Mouse (Mus musculus): Measurements from ENCODE around the gene Aldh1l1. TPM values are rescaled to one million over a fixed set of nuclear protein-coding genes. Genes with fewer than 3 reads are reported as not detected.

The Aldh1l1 gene
- total RNA-seq, 2 experiments from 2014 or later, result 62.6 to 66.0 TPM

- DNase-seq (ENCODE audit: extremely low spot score in 1 of 2, low spot score in 2 of 2), result no peak
- intact Hi-C loops (cut with DNase I), result no loop called here
- no peak overlapping the region for H3K27ac ChIP-seq
- TF ChIP-seq CTCF (IDR thresholded peaks at IDR 0.05), result no peak
- no peak overlapping the region for H3K4me3 ChIP-seq
Observed at GRCm38 (mm10) chr6:90494155-90494554, 7.9 kb downstream of the Aldh1l1 start.

GRCm38 (mm10) chr6:90494566-90494965 is 8.3 kb downstream of the Aldh1l1 start:
- DNase-seq (ENCODE audit: extremely low spot score in 1 of 2, low spot score in 2 of 2), result no peak
- no peak for TF ChIP-seq CTCF (IDR thresholded peaks at IDR 0.05)
- intact Hi-C loops (cut with DNase I), result no loop called here
- no peak overlapping the region for H3K27ac ChIP-seq
- H3K4me3 ChIP-seq, result no peak overlapping the region

GRCm38 (mm10) chr6:90495282-90495912 is 9.2 kb downstream of the Aldh1l1 start:
- Histone ChIP-seq H3K27ac (no peak overlapping the region), H3K4me3 (no peak overlapping the region)
- intact Hi-C loops (cut with DNase I), result no loop called here
- no peak for DNase-seq (ENCODE audit: extremely low spot score in 1 of 2, low spot score in 2 of 2)
- TF ChIP-seq CTCF (IDR thresholded peaks at IDR 0.05), result no peak

GRCm38 (mm10) chr6:90496217-90496616 is 10.0 kb downstream of the Aldh1l1 start:
- H3K27ac ChIP-seq, result no peak overlapping the region
- no peak overlapping the region for H3K4me3 ChIP-seq
- DNase-seq (ENCODE audit: extremely low spot score in 1 of 2, low spot score in 2 of 2), result no peak
- intact Hi-C loops (cut with DNase I), result no loop called here
- TF ChIP-seq CTCF (IDR thresholded peaks at IDR 0.05), result no peak

GRCm38 (mm10) chr6:90499509-90499908 is 13.3 kb downstream of the Aldh1l1 start:
- Histone ChIP-seq H3K4me3 (no peak overlapping the region), H3K27ac (no peak overlapping the region)
- intact Hi-C loops (cut with DNase I), result no loop called here
- no peak for TF ChIP-seq CTCF (IDR thresholded peaks at IDR 0.05)
- no peak for DNase-seq (ENCODE audit: extremely low spot score in 1 of 2, low spot score in 2 of 2)

- Histone ChIP-seq H3K4me3 (no peak overlapping the region), H3K27ac (no peak overlapping the region)
- intact Hi-C loops (cut with DNase I), result no loop called here
- no peak for TF ChIP-seq CTCF (IDR thresholded peaks at IDR 0.05)
- no peak for DNase-seq (ENCODE audit: extremely low spot score in 1 of 2, low spot score in 2 of 2)
Observed at GRCm38 (mm10) chr6:90501222-90501940, 15.2 kb downstream of the Aldh1l1 start.

GRCm38 (mm10) chr6:90505906-90506305 is 19.7 kb downstream of the Aldh1l1 start:
- no peak for TF ChIP-seq CTCF (IDR thresholded peaks at IDR 0.05)
- intact Hi-C loops (cut with DNase I), result loop anchor here (2.0 kb wide), 1 partner anchor 43 kb away; the partner anchor contains the start of gene Klf15
- peak overlapping the region; percentile 85 for H3K27ac ChIP-seq
- no peak overlapping the region for H3K4me3 ChIP-seq
- no peak for DNase-seq (ENCODE audit: extremely low spot score in 1 of 2, low spot score in 2 of 2)

- Histone ChIP-seq H3K27ac (peak overlapping the region; percentile 85), H3K4me3 (no peak overlapping the region)
- DNase-seq (ENCODE audit: extremely low spot score in 1 of 2, low spot score in 2 of 2), result peak; percentile 77 to 87
- TF ChIP-seq CTCF (IDR thresholded peaks at IDR 0.05), result no peak
- intact Hi-C loops (cut with DNase I), result loop anchor here (2.0 kb wide), 1 partner anchor 44 kb away; the partner anchor contains the start of gene Klf15
Observed at GRCm38 (mm10) chr6:90506673-90507311, 20.6 kb downstream of the Aldh1l1 start.

GRCm38 (mm10) chr6:90507443-90507842 is 21.2 kb downstream of the Aldh1l1 start:
- DNase-seq (ENCODE audit: extremely low spot score in 1 of 2, low spot score in 2 of 2), result no peak

GRCm38 (mm10) chr6:90508197-90508624 is 22.0 kb downstream of the Aldh1l1 start:
- peak in 1 of 2 experiments; percentile 37 for DNase-seq (ENCODE audit: extremely low spot score in 1 of 2, low spot score in 2 of 2)
- no peak for TF ChIP-seq CTCF (IDR thresholded peaks at IDR 0.05)
- no peak overlapping the region for H3K4me3 ChIP-seq
- intact Hi-C loops (cut with DNase I), result no loop called here
- no peak overlapping the region for H3K27ac ChIP-seq

More at GRCm38 (mm10) chr6:90507443-90507842, 21.2 kb downstream of the Aldh1l1 start:
- Histone ChIP-seq H3K4me3 (no peak overlapping the region), H3K27ac (peak overlapping the region; percentile 85)
- no peak for TF ChIP-seq CTCF (IDR thresholded peaks at IDR 0.05)
- intact Hi-C loops (cut with DNase I), result loop anchor here (2.0 kb wide), 1 partner anchor 45 kb away; the partner anchor contains the start of gene Klf15

- intact Hi-C loops (cut with DNase I), result no loop called here
- no peak for TF ChIP-seq CTCF (IDR thresholded peaks at IDR 0.05)
- H3K4me3 ChIP-seq, result no peak overlapping the region
- no peak for DNase-seq (ENCODE audit: extremely low spot score in 1 of 2, low spot score in 2 of 2)
- no peak overlapping the region for H3K27ac ChIP-seq
Observed at GRCm38 (mm10) chr6:90509085-90509484, 22.9 kb downstream of the Aldh1l1 start.

- no peak overlapping the region for H3K4me3 ChIP-seq
- intact Hi-C loops (cut with DNase I), result loop anchor here (5.0 kb wide), 1 partner anchor 80 kb away; no protein-coding TSS in a partner anchor
- H3K27ac ChIP-seq, result no peak overlapping the region
- no peak for TF ChIP-seq CTCF (IDR thresholded peaks at IDR 0.05)
- DNase-seq (ENCODE audit: extremely low spot score in 1 of 2, low spot score in 2 of 2), result no peak
Observed at GRCm38 (mm10) chr6:90512416-90512815, 26.2 kb downstream of the Aldh1l1 start.

Measured in left cerebral cortex, adult 2 months (tissue).